Mouse (Mus musculus) stomach, embryonic 15.5 days (tissue): Measurements from ENCODE around the gene Pvalb. TPM values are rescaled to one million over a fixed set of nuclear protein-coding genes. Genes with fewer than 3 reads are reported as not detected.

Experiments used
- ATAC-seq: fragments of 200-750 bp; cut with Nextera tagmentation; 2 replicates; pipeline ENCODE4 v1.8.0; 2017; ENCODE audit warnings: low read depth, moderate number of reproducible peaks, moderate TSS enrichment; ENCODE audit not compliant: insufficient read depth, low FRiP score
- H3K27ac ChIP-seq: fragments of 300-500 bp; sonication (generic); 2 replicates; pipeline ENCODE4 v1.5.1; 2015; ENCODE audit warnings: mild to moderate bottlenecking, inconsistent platforms
- H3K27me3 ChIP-seq: fragments of 300-500 bp; sonication (generic); replicated peaks from 2 replicates; pipeline ENCODE4 v1.6.1; 2015; ENCODE audit warnings: inconsistent platforms
- H3K36me3 ChIP-seq: fragments of 300-500 bp; sonication (generic); 2 replicates; pipeline ENCODE4 v1.6.1; 2015; ENCODE audit warnings: inconsistent platforms
- H3K4me1 ChIP-seq: fragments of 300-500 bp; sonication (generic); 2 replicates; pipeline ENCODE4 v1.6.1; 2015; ENCODE audit warnings: inconsistent platforms
- H3K4me2 ChIP-seq: fragments of 300-500 bp; sonication (generic); 2 replicates; pipeline ENCODE4 v1.6.1; 2015; ENCODE audit warnings: mild to moderate bottlenecking, inconsistent platforms
- H3K4me3 ChIP-seq: fragments of 300-500 bp; sonication (generic); replicated peaks from 2 replicates; pipeline ENCODE4 v1.5.1; 2015; ENCODE audit warnings: inconsistent platforms
- H3K9ac ChIP-seq: fragments of 300-500 bp; sonication (generic); 2 replicates; pipeline ENCODE4 v1.6.1; 2015; ENCODE audit warnings: inconsistent platforms
- H3K9me3 ChIP-seq: fragments of 300-500 bp; sonication (generic); 2 replicates; pipeline ENCODE4 v1.6.1; 2016; ENCODE audit warnings: inconsistent platforms
- WGBS: fragments of 180-500 bp; shearing (Covaris S2); methylation state at CpG from one replicate; pipeline ENCODE4 v1.1.7; 2015; 5-methylcytosine and 5-hydroxymethylcytosine counted together
- polyA plus RNA-seq: library from polyadenylated mRNA; unstranded; fragments of >200 nt; fragmentation: Nextera tagmentation; extraction: Ambion mirVana; gene quantifications from 2 replicates; pipeline ENCODE4 v1.2.1, GENCODE M21; 2015

Gene Pvalb
- polyA plus RNA-seq, 1 experiment from 2014 or later, result 0.37 TPM

DNA sequence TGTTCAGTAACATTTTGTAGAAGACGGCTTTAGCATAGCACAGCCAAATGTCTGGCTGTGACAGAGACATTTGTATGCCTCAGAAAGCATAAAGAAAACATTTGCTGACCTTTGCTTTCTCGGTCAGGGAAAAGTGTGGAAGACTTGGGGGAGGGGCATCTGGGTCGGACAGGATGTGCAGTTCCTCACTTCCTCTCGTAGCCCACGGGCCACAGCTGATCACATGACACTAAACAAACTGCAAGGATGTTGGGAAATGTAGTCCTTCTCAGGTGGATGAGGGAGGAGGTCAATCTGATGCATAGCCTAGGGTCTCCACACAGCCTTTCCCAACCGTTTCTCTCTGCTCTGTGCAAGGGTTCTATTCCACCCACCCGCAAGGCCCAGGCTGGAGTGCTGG lies 57.6 kb downstream of the Pvalb start:
- Histone ChIP-seq H3K27me3 (no peaks in the 10 kb centered on the region), H3K36me3 (no peaks in the 10 kb centered on the region), H3K4me1 (no peaks in the 10 kb centered on the region), H3K27ac (no peak overlapping the region), H3K4me2 (no peak overlapping the region), H3K9ac (no peak overlapping the region), H3K9me3 (no peaks in the 10 kb centered on the region), H3K4me3 (no peak overlapping the region)
- ATAC-seq, result no peak
- WGBS, result 60% methylated on average over 7 of the region's 7 CpGs

Other genes starting within 250 kb of the Pvalb start
- gene Foxred2, start 249.7 kb downstream of the Pvalb start, polyA plus RNA-seq, result 3.1 and 3.7 TPM in 2 replicates
- 193 and 199 TPM in 2 replicates for gene Eif3d, start 235.6 kb downstream of the Pvalb start, polyA plus RNA-seq
- gene Cacng2, start 86.4 kb downstream of the Pvalb start, polyA plus RNA-seq, result 0.12 and 0.13 TPM in 2 replicates
- 64.6 and 70.7 TPM in 2 replicates for gene Ift27, start 32.3 kb downstream of the Pvalb start, polyA plus RNA-seq
- 9.0 and 9.2 TPM in 2 replicates for gene Ncf4, start 38.4 kb upstream of the Pvalb start, polyA plus RNA-seq
- gene Csf2rb2, start 99.3 kb upstream of the Pvalb start, polyA plus RNA-seq, result 0.54 and 0.70 TPM in 2 replicates
- gene Csf2rb, start 119.4 kb upstream of the Pvalb start, polyA plus RNA-seq, result 2.7 and 3.7 TPM in 2 replicates
- gene Tex33, start 189.5 kb upstream of the Pvalb start, polyA plus RNA-seq, result not detected in 2 replicates
- gene Tst, start 199.5 kb upstream of the Pvalb start, polyA plus RNA-seq, result 67.4 and 89.8 TPM in 2 replicates
- 3.3 and 4.2 TPM in 2 replicates for gene Mpst, start 200.0 kb upstream of the Pvalb start, polyA plus RNA-seq
- gene Kctd17, start 222.2 kb upstream of the Pvalb start, polyA plus RNA-seq, result 35.4 and 40.6 TPM in 2 replicates